10 mouse cellular contexts compared by ENCODE assay signal in the genomic region with DNA sequence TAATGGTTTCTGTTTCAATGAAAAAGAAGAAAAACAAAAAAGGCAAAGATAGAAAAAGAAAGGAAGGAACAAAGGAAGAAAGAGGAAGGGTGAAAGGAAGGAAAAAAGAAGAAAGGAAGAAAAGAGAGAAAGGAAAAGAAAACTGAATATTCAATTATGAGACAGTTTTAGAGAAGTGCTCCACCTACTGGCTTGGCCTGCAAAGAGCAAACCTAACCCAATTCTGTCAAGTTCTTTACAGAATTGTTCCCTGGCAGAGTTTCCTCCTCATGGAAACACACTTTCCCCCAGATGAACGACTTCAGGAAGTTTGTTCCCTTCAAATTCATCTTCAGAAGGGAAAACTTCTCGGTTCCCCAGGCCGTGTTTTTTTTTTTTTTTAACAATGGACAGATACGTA. TPM values are rescaled to one million over a fixed set of nuclear protein-coding genes. Genes with fewer than 3 reads are reported as not detected.
DNase-seq lines count a peak whose midpoint lies in the region; ATAC-seq and TF ChIP-seq lines count a peak whose summit lies in the region.
"Had no signal": no experiment of that assay in that cellular context is flagged by ENCODE, and none has a peak within 500 bp of the region (broad histone marks: within the 10 kb centered on the region; RNA-seq: fewer than 3 reads in every experiment).

No protein-coding gene starts in this region.

- TF ChIP-seq CTCF in heart, postnatal 0 days (IDR thresholded peaks at IDR 0.05; ENCODE audit: low read depth): peak; percentile 42

- H3K27ac ChIP-seq in heart, postnatal 0 days (ENCODE audit: low read depth): no peak overlapping the region
- H3K27ac ChIP-seq in heart, embryonic 10.5 days: no peak overlapping the region
- H3K27ac ChIP-seq in midbrain, embryonic 14.5 days (replicated peaks; ENCODE audit: low read depth, low read length): no peak overlapping the region
- H3K27ac ChIP-seq in midbrain, embryonic 11.5 days (ENCODE audit: low read depth, low read length): no peak overlapping the region
- no peak overlapping the region for H3K27ac ChIP-seq in liver, embryonic 12.5 days
- H3K27ac ChIP-seq: embryonic facial prominence, embryonic 15.5 days had no signal

- DNase-seq in heart, postnatal 0 days (ENCODE audit: low spot score): no peak
- no peak for DNase-seq in heart, embryonic 10.5 days (ENCODE audit: low spot score)
- peak; percentile 67 for DNase-seq in midbrain, embryonic 14.5 days
- no peak for DNase-seq in midbrain, embryonic 11.5 days (ENCODE audit: low spot score, missing footprints)
- peak; percentile 27 for DNase-seq in adipocyte (ENCODE audit: low spot score)
- DNase-seq in retina, embryonic 14.5 days (ENCODE audit: low spot score): peak; percentile 48
- DNase-seq in layer of hippocampus, adult 9-10 months (ENCODE audit: low spot score): no peak

- no peak for ATAC-seq in heart, postnatal 0 days (ENCODE audit: insufficient read depth, low read depth)
- ATAC-seq in midbrain, embryonic 14.5 days (ENCODE audit: low FRiP score, low TSS enrichment): no peak
- ATAC-seq in midbrain, embryonic 11.5 days (ENCODE audit: low FRiP score): no peak
- ATAC-seq in liver, embryonic 12.5 days: no peak

- H3K27me3 ChIP-seq in heart, postnatal 0 days (ENCODE audit: control insufficient read depth, insufficient read depth, low read length): no peaks in the 10 kb centered on the region
- H3K27me3 ChIP-seq in heart, embryonic 10.5 days (ENCODE audit: insufficient read depth, poor library complexity, severe bottlenecking): no peaks in the 10 kb centered on the region
- no peaks in the 10 kb centered on the region for H3K27me3 ChIP-seq in midbrain, embryonic 14.5 days (ENCODE audit: control insufficient read depth, insufficient read depth, low read length)
- H3K27me3 ChIP-seq in midbrain, embryonic 11.5 days (ENCODE audit: control insufficient read depth, insufficient read depth, low read length): no peaks in the 10 kb centered on the region
- H3K27me3 ChIP-seq in liver, embryonic 12.5 days (replicated peaks): 0 out of 2 replicates have a peak, but pooled peaks cover 4% of the 10 kb centered on the region
- H3K27me3 ChIP-seq: embryonic facial prominence, embryonic 15.5 days had no signal

- H3K4me2 ChIP-seq in heart, postnatal 0 days (ENCODE audit: low read depth, low read length): no peak overlapping the region
- no peak overlapping the region for H3K4me2 ChIP-seq in midbrain, embryonic 14.5 days (ENCODE audit: low read length)
- H3K4me2 ChIP-seq in midbrain, embryonic 11.5 days: no peak overlapping the region
- H3K4me2 ChIP-seq in liver, embryonic 12.5 days: no peak overlapping the region
- H3K4me2 ChIP-seq: embryonic facial prominence, embryonic 15.5 days had no signal

- no peaks in the 10 kb centered on the region for H3K36me3 ChIP-seq in heart, postnatal 0 days (replicated peaks; ENCODE audit: control insufficient read depth, insufficient read depth, low read length)
- H3K36me3 ChIP-seq in heart, embryonic 10.5 days: no peaks in the 10 kb centered on the region
- no peaks in the 10 kb centered on the region for H3K36me3 ChIP-seq in midbrain, embryonic 14.5 days (ENCODE audit: control insufficient read depth, insufficient read depth, low read length)
- no peaks in the 10 kb centered on the region for H3K36me3 ChIP-seq in midbrain, embryonic 11.5 days (ENCODE audit: control insufficient read depth, insufficient read depth, low read length)
- H3K36me3 ChIP-seq in liver, embryonic 12.5 days: no peaks in the 10 kb centered on the region
- H3K36me3 ChIP-seq: embryonic facial prominence, embryonic 15.5 days had no signal

- H3K9me3 ChIP-seq in heart, postnatal 0 days (replicated peaks; ENCODE audit: control insufficient read depth, low read length): no peaks in the 10 kb centered on the region
- no peaks in the 10 kb centered on the region for H3K9me3 ChIP-seq in heart, embryonic 10.5 days
- H3K9me3 ChIP-seq in midbrain, embryonic 14.5 days (ENCODE audit: control insufficient read depth, low read length): no peaks in the 10 kb centered on the region
- H3K9me3 ChIP-seq in midbrain, embryonic 11.5 days (ENCODE audit: control insufficient read depth, low read length): no peaks in the 10 kb centered on the region
- no peaks in the 10 kb centered on the region for H3K9me3 ChIP-seq in liver, embryonic 12.5 days (replicated peaks)
- H3K9me3 ChIP-seq: embryonic facial prominence, embryonic 15.5 days; megakaryocyte, embryonic 14.5 days had no signal

- no peak overlapping the region for H3K4me3 ChIP-seq in heart, postnatal 0 days (ENCODE audit: low read depth, low read length)
- no peak overlapping the region for H3K4me3 ChIP-seq in heart, embryonic 10.5 days
- H3K4me3 ChIP-seq in midbrain, embryonic 14.5 days (replicated peaks; ENCODE audit: low read depth, low read length): no peak overlapping the region
- no peak overlapping the region for H3K4me3 ChIP-seq in midbrain, embryonic 11.5 days (ENCODE audit: low read depth, low read length)
- no peak overlapping the region for H3K4me3 ChIP-seq in liver, embryonic 12.5 days
- H3K4me3 ChIP-seq: embryonic facial prominence, embryonic 15.5 days; megakaryocyte, embryonic 14.5 days had no signal

- no peak overlapping the region for H3K9ac ChIP-seq in heart, postnatal 0 days (replicated peaks; ENCODE audit: low read depth, low read length)
- no peak overlapping the region for H3K9ac ChIP-seq in midbrain, embryonic 14.5 days (replicated peaks; ENCODE audit: low read length)
- no peak overlapping the region for H3K9ac ChIP-seq in midbrain, embryonic 11.5 days (ENCODE audit: low read length)
- no peak overlapping the region for H3K9ac ChIP-seq in liver, embryonic 12.5 days
- H3K9ac ChIP-seq: embryonic facial prominence, embryonic 15.5 days had no signal

- TF ChIP-seq EP300 in heart, postnatal 0 days (IDR thresholded peaks at IDR 0.05; ENCODE audit: low read depth): no peak

- WGBS in heart, postnatal 0 days: 25% methylated on average over 4 of the region's 4 CpGs
- WGBS in heart, embryonic 10.5 days: 26% methylated on average over 4 of the region's 4 CpGs
- 20% methylated on average over 4 of the region's 4 CpGs for WGBS in midbrain, embryonic 14.5 days
- 30% methylated on average over 4 of the region's 4 CpGs for whole genome bisulfite sequencing in midbrain, embryonic 11.5 days
- WGBS in liver, embryonic 12.5 days (ENCODE audit: insufficient replicate concordance): 20% methylated on average over 4 of the region's 4 CpGs

- no peaks in the 10 kb centered on the region for H3K4me1 ChIP-seq in heart, postnatal 0 days (ENCODE audit: control insufficient read depth, insufficient read depth)
- H3K4me1 ChIP-seq in heart, embryonic 10.5 days: no peaks in the 10 kb centered on the region
- no peaks in the 10 kb centered on the region for H3K4me1 ChIP-seq in midbrain, embryonic 14.5 days (ENCODE audit: control insufficient read depth, insufficient read depth, low read length)
- H3K4me1 ChIP-seq in midbrain, embryonic 11.5 days (ENCODE audit: control insufficient read depth, insufficient read depth, low read length): no peaks in the 10 kb centered on the region
- H3K4me1 ChIP-seq in liver, embryonic 12.5 days: no peaks in the 10 kb centered on the region
- H3K4me1 ChIP-seq: embryonic facial prominence, embryonic 15.5 days had no signal

RNA-seq across cellular contexts. Expression of a gene that starts 3.2 kb away (rescaled TPM):
- total RNA-seq in heart, postnatal 0 days (2014; rRNA removed; ENCODE audit: low replicate concordance): not detected in 2 replicates
- not detected in 2 replicates for polyA plus RNA-seq in heart, postnatal 0 days (2015; fragmentation: Nextera tagmentation; extraction: Ambion mirVana)
- polyA plus RNA-seq in heart, embryonic 10.5 days (2016; fragmentation: Nextera tagmentation; extraction: Ambion mirVana): not detected in 2 replicates
- polyA plus RNA-seq in midbrain, embryonic 14.5 days (2014; fragmentation: Nextera tagmentation; extraction: Ambion mirVana): not detected in 2 replicates
- not detected in 2 replicates for polyA plus RNA-seq in midbrain, embryonic 11.5 days (2014; fragmentation: Nextera tagmentation; extraction: Ambion mirVana)
- not detected in 2 replicates for polyA plus RNA-seq in liver, embryonic 12.5 days (2016; fragmentation: Nextera tagmentation; extraction: Ambion mirVana)
- polyA plus RNA-seq: embryonic facial prominence, embryonic 15.5 days had no signal

RNA-seq across cellular contexts. Expression of a gene that starts 4.2 kb away (rescaled TPM):
- total RNA-seq in heart, postnatal 0 days (2014; rRNA removed; ENCODE audit: low replicate concordance): not detected in 2 replicates
- not detected in 2 replicates for polyA plus RNA-seq in heart, postnatal 0 days (2015; fragmentation: Nextera tagmentation; extraction: Ambion mirVana)
- not detected in 2 replicates for polyA plus RNA-seq in heart, embryonic 10.5 days (2016; fragmentation: Nextera tagmentation; extraction: Ambion mirVana)
- polyA plus RNA-seq in midbrain, embryonic 14.5 days (2014; fragmentation: Nextera tagmentation; extraction: Ambion mirVana): not detected in 2 replicates
- not detected in 2 replicates for polyA plus RNA-seq in midbrain, embryonic 11.5 days (2014; fragmentation: Nextera tagmentation; extraction: Ambion mirVana)
- not detected in 2 replicates for polyA plus RNA-seq in liver, embryonic 12.5 days (2016; fragmentation: Nextera tagmentation; extraction: Ambion mirVana)
- polyA plus RNA-seq: embryonic facial prominence, embryonic 15.5 days had no signal

RNA-seq across cellular contexts. Expression of a gene that starts 7.0 kb away (rescaled TPM):
- total RNA-seq in heart, postnatal 0 days (2014; rRNA removed; ENCODE audit: low replicate concordance): not detected in 2 replicates
- polyA plus RNA-seq in heart, postnatal 0 days (2015; fragmentation: Nextera tagmentation; extraction: Ambion mirVana): not detected in 2 replicates
- polyA plus RNA-seq in heart, embryonic 10.5 days (2016; fragmentation: Nextera tagmentation; extraction: Ambion mirVana): not detected in 2 replicates
- not detected in 2 replicates for polyA plus RNA-seq in midbrain, embryonic 14.5 days (2014; fragmentation: Nextera tagmentation; extraction: Ambion mirVana)
- polyA plus RNA-seq in midbrain, embryonic 11.5 days (2014; fragmentation: Nextera tagmentation; extraction: Ambion mirVana): not detected in 2 replicates
- polyA plus RNA-seq in liver, embryonic 12.5 days (2016; fragmentation: Nextera tagmentation; extraction: Ambion mirVana): not detected in 2 replicates
- polyA plus RNA-seq: embryonic facial prominence, embryonic 15.5 days had no signal

RNA-seq across cellular contexts. Expression of a gene that starts 12.3 kb away (rescaled TPM):
- not detected in 2 replicates for total RNA-seq in heart, postnatal 0 days (2014; rRNA removed; ENCODE audit: low replicate concordance)
- not detected in 2 replicates for polyA plus RNA-seq in heart, postnatal 0 days (2015; fragmentation: Nextera tagmentation; extraction: Ambion mirVana)
- polyA plus RNA-seq in heart, embryonic 10.5 days (2016; fragmentation: Nextera tagmentation; extraction: Ambion mirVana): not detected in 2 replicates
- polyA plus RNA-seq in midbrain, embryonic 14.5 days (2014; fragmentation: Nextera tagmentation; extraction: Ambion mirVana): not detected in 2 replicates
- not detected in 2 replicates for polyA plus RNA-seq in midbrain, embryonic 11.5 days (2014; fragmentation: Nextera tagmentation; extraction: Ambion mirVana)
- polyA plus RNA-seq in liver, embryonic 12.5 days (2016; fragmentation: Nextera tagmentation; extraction: Ambion mirVana): not detected in 2 replicates
- polyA plus RNA-seq: embryonic facial prominence, embryonic 15.5 days had no signal

RNA-seq across cellular contexts. Expression of a gene that starts 17.7 kb away (rescaled TPM):
- not detected in 2 replicates for total RNA-seq in heart, postnatal 0 days (2014; rRNA removed; ENCODE audit: low replicate concordance)
- not detected in 2 replicates for polyA plus RNA-seq in heart, postnatal 0 days (2015; fragmentation: Nextera tagmentation; extraction: Ambion mirVana)
- not detected in 2 replicates for polyA plus RNA-seq in heart, embryonic 10.5 days (2016; fragmentation: Nextera tagmentation; extraction: Ambion mirVana)
- polyA plus RNA-seq in midbrain, embryonic 14.5 days (2014; fragmentation: Nextera tagmentation; extraction: Ambion mirVana): 0.08 TPM in 1 of 2 replicates, not detected in the other
- 0.12 TPM in 1 of 2 replicates, not detected in the other for polyA plus RNA-seq in midbrain, embryonic 11.5 days (2014; fragmentation: Nextera tagmentation; extraction: Ambion mirVana)
- polyA plus RNA-seq in liver, embryonic 12.5 days (2016; fragmentation: Nextera tagmentation; extraction: Ambion mirVana): not detected in 2 replicates
- polyA plus RNA-seq: embryonic facial prominence, embryonic 15.5 days had no signal

Comparison
In these comparisons a context has a peak if more than half of its experiments do, and no peak if none do; other contexts are left out.
1. DNase-seq: peak in midbrain, embryonic 14.5 days (single experiment), adipocyte (single experiment) and retina, embryonic 14.5 days (single experiment); none in heart, postnatal 0 days (single experiment), heart, embryonic 10.5 days (single experiment), midbrain, embryonic 11.5 days (single experiment) and layer of hippocampus, adult 9-10 months (single experiment).